ENCODE assay signal across 12 mouse cellular contexts in the genomic region with DNA sequence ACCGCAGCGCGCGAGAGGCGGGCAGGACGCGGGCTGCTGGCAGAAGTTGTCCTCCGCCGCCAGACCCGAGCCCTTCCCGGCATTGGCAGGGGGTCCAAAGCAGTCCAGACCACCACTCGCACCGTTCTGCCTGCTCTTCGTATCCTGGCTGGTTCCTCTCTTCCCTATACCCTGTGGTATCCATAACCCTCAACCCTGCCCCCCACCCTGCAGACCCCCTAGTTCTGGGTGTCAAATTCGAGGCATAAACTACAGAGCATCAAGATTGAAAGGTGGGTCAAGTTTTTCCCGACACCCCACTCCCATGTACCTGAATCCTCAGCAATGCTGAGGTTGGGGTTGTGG. TPM values are rescaled to one million over a fixed set of nuclear protein-coding genes. Genes with fewer than 3 reads are reported as not detected.
A peak's percentile ranks its signal among the peaks of the same experiment; 100 is the strongest.
DNase-seq lines count a peak whose midpoint lies in the region; ATAC-seq lines count a peak whose summit lies in the region.
"Had no signal": no experiment of that assay in that cellular context is flagged by ENCODE, and none has a peak within 500 bp of the region (broad histone marks: within the 10 kb centered on the region; RNA-seq: fewer than 3 reads in every experiment).

No protein-coding gene starts in this region.

- peaks cover 7% of the 10 kb centered on the region for H3K4me1 ChIP-seq in heart, embryonic 15.5 days (replicated peaks)
- H3K4me1 ChIP-seq in embryonic facial prominence, embryonic 10.5 days, result peaks cover 9% of the 10 kb centered on the region
- peaks cover 11% of the 10 kb centered on the region for H3K4me1 ChIP-seq in hindbrain, embryonic 15.5 days (replicated peaks)
- peaks cover 10% of the 10 kb centered on the region for H3K4me1 ChIP-seq in midbrain, embryonic 12.5 days

- DNase-seq in heart, adult 8-10 months (ENCODE audit: low spot score), result no peak
- DNase-seq in embryonic facial prominence, embryonic 10.5 days (ENCODE audit: low spot score), result no peak
- DNase-seq in ovary, postnatal 10 days (ENCODE audit: low spot score), result no peak
- no peak for DNase-seq in spleen, postnatal 14 days (ENCODE audit: low spot score in 2 of 2)
- DNase-seq in gastrocnemius, postnatal 10 days, result no peak
- DNase-seq: adrenal gland, adult 2 months; kidney, postnatal 10 days; thymus, postnatal 25 days had no signal

- 2% methylated on average over 16 of the region's 16 CpGs for WGBS in heart, embryonic 15.5 days
- WGBS in embryonic facial prominence, embryonic 10.5 days, result 3% methylated on average over 16 of the region's 16 CpGs
- 10% methylated on average over 5 of the region's 16 CpGs for WGBS in hindbrain, embryonic 15.5 days
- 5% methylated on average over 11 of the region's 16 CpGs for WGBS in midbrain, embryonic 12.5 days

- H3K9ac ChIP-seq in heart, embryonic 15.5 days, result no peak overlapping the region
- H3K9ac ChIP-seq in hindbrain, embryonic 15.5 days, result peak overlapping the region; percentile 84
- peak overlapping the region; percentile 67 for H3K9ac ChIP-seq in midbrain, embryonic 12.5 days (replicated peaks)

- H3K4me3 ChIP-seq in heart, embryonic 15.5 days, result peak overlapping the region; percentile 33
- peak overlapping the region; percentile 56 for H3K4me3 ChIP-seq in embryonic facial prominence, embryonic 10.5 days
- H3K4me3 ChIP-seq in hindbrain, embryonic 15.5 days, result peak overlapping the region; percentile 79
- peak overlapping the region; percentile 58 for H3K4me3 ChIP-seq in midbrain, embryonic 12.5 days

- no peaks in the 10 kb centered on the region for H3K9me3 ChIP-seq in heart, embryonic 15.5 days (replicated peaks)
- no peaks in the 10 kb centered on the region for H3K9me3 ChIP-seq in embryonic facial prominence, embryonic 10.5 days
- H3K9me3 ChIP-seq in hindbrain, embryonic 15.5 days, result no peaks in the 10 kb centered on the region
- no peaks in the 10 kb centered on the region for H3K9me3 ChIP-seq in midbrain, embryonic 12.5 days

- no peak for ATAC-seq in heart, embryonic 15.5 days (replicated peaks; ENCODE audit: insufficient number of reproducible peaks, insufficient read depth, low FRiP score, low read depth)
- no peak for ATAC-seq in hindbrain, embryonic 15.5 days (ENCODE audit: low FRiP score, low read depth)
- 0 out of 2 replicates have a peak, but pooled peaks have one; percentile 47 for ATAC-seq in midbrain, embryonic 12.5 days (ENCODE audit: low FRiP score, low read depth)

- H3K27me3 ChIP-seq in heart, embryonic 15.5 days, result peaks cover 52% of the 10 kb centered on the region
- H3K27me3 ChIP-seq in embryonic facial prominence, embryonic 10.5 days (replicated peaks; ENCODE audit: low read depth, poor library complexity, severe bottlenecking), result peaks cover 55% of the 10 kb centered on the region
- H3K27me3 ChIP-seq in hindbrain, embryonic 15.5 days, result peaks cover 1% of the 10 kb centered on the region; the same call in 1 of the 2 replicates
- H3K27me3 ChIP-seq in midbrain, embryonic 12.5 days, result peaks cover 54% of the 10 kb centered on the region

- no peak overlapping the region for H3K27ac ChIP-seq in heart, embryonic 15.5 days
- H3K27ac ChIP-seq in embryonic facial prominence, embryonic 10.5 days (replicated peaks), result peak overlapping the region; percentile 35; the same call in 1 of the 2 replicates
- 0 out of 2 replicates have a peak overlapping the region, but pooled peaks have one; percentile 43 for H3K27ac ChIP-seq in hindbrain, embryonic 15.5 days (replicated peaks)
- H3K27ac ChIP-seq in midbrain, embryonic 12.5 days (replicated peaks), result no peak overlapping the region

- peak overlapping the region; percentile 58 for H3K4me2 ChIP-seq in heart, embryonic 15.5 days
- peak overlapping the region; percentile 77 for H3K4me2 ChIP-seq in hindbrain, embryonic 15.5 days
- H3K4me2 ChIP-seq in midbrain, embryonic 12.5 days (replicated peaks), result peak overlapping the region; percentile 75

- H3K36me3 ChIP-seq in heart, embryonic 15.5 days, result no peaks in the 10 kb centered on the region
- H3K36me3 ChIP-seq in embryonic facial prominence, embryonic 10.5 days (replicated peaks), result no peaks in the 10 kb centered on the region
- no peaks in the 10 kb centered on the region for H3K36me3 ChIP-seq in hindbrain, embryonic 15.5 days
- no peaks in the 10 kb centered on the region for H3K36me3 ChIP-seq in midbrain, embryonic 12.5 days

RNA-seq across cellular contexts. Expression of a gene that starts 0.5 kb away (rescaled TPM):
- polyA plus RNA-seq in heart, embryonic 15.5 days (2015; fragmentation: Nextera tagmentation; extraction: Ambion mirVana), result 0.33 and 0.51 TPM in 2 replicates
- total RNA-seq in heart, adult 8-10 months (2022), result under 1 TPM; 0.09 to 0.47 (median 0.21) TPM
- 0.52 and 0.69 TPM in 2 replicates for polyA plus RNA-seq in embryonic facial prominence, embryonic 10.5 days (2016; fragmentation: Nextera tagmentation; extraction: Ambion mirVana)
- polyA plus RNA-seq in hindbrain, embryonic 15.5 days (2015; fragmentation: Nextera tagmentation; extraction: Ambion mirVana), result 3.5 and 4.0 TPM in 2 replicates
- 2.4 and 2.5 TPM in 2 replicates for polyA plus RNA-seq in midbrain, embryonic 12.5 days (2016; fragmentation: Nextera tagmentation; extraction: Ambion mirVana)
- total RNA-seq in gastrocnemius, postnatal 10 days (2021), result under 1 TPM; 0.12 to 0.32 TPM
- total RNA-seq: neutrophil, adult 5-6 weeks had no signal

RNA-seq across cellular contexts. Expression of a gene that starts 9.2 kb away (rescaled TPM):
- 3.8 and 4.2 TPM in 2 replicates for polyA plus RNA-seq in heart, embryonic 15.5 days (2015; fragmentation: Nextera tagmentation; extraction: Ambion mirVana)
- 10 to 100 TPM; 74.3 to 93.7 (median 83.1) TPM for total RNA-seq in heart, adult 8-10 months (2022)
- polyA plus RNA-seq in embryonic facial prominence, embryonic 10.5 days (2016; fragmentation: Nextera tagmentation; extraction: Ambion mirVana), result 1.2 and 1.9 TPM in 2 replicates
- 13.4 and 16.9 TPM in 2 replicates for polyA plus RNA-seq in hindbrain, embryonic 15.5 days (2015; fragmentation: Nextera tagmentation; extraction: Ambion mirVana)
- polyA plus RNA-seq in midbrain, embryonic 12.5 days (2016; fragmentation: Nextera tagmentation; extraction: Ambion mirVana), result 5.0 and 6.1 TPM in 2 replicates
- 10 to 100 TPM; 15.0 to 16.1 TPM for total RNA-seq in gastrocnemius, postnatal 10 days (2021)

RNA-seq across cellular contexts. Expression of a gene that starts 29.4 kb away (rescaled TPM):
- 54.7 and 63.4 TPM in 2 replicates for polyA plus RNA-seq in heart, embryonic 15.5 days (2015; fragmentation: Nextera tagmentation; extraction: Ambion mirVana)
- total RNA-seq in heart, adult 8-10 months (2022), result 100 to 1,000 TPM; 210 to 221 (median 215) TPM
- 29.0 and 32.3 TPM in 2 replicates for polyA plus RNA-seq in embryonic facial prominence, embryonic 10.5 days (2016; fragmentation: Nextera tagmentation; extraction: Ambion mirVana)
- polyA plus RNA-seq in hindbrain, embryonic 15.5 days (2015; fragmentation: Nextera tagmentation; extraction: Ambion mirVana), result 20.8 and 21.3 TPM in 2 replicates
- 19.4 and 19.9 TPM in 2 replicates for polyA plus RNA-seq in midbrain, embryonic 12.5 days (2016; fragmentation: Nextera tagmentation; extraction: Ambion mirVana)
- total RNA-seq in gastrocnemius, postnatal 10 days (2021), result 10 to 100 TPM; 83.7 to 90.5 TPM

Comparison
In these comparisons a context has a peak if more than half of its experiments do, and no peak if none do; other contexts are left out.
1. H3K27ac ChIP-seq: peak in embryonic facial prominence, embryonic 10.5 days (single experiment) and hindbrain, embryonic 15.5 days (single experiment); none in heart, embryonic 15.5 days (single experiment) and midbrain, embryonic 12.5 days (single experiment).
2. Peak in every context shown above with its lines, with median percentiles within 50 percentile points of each other: H3K4me2 ChIP-seq and H3K4me3 ChIP-seq.